Mouse (Mus musculus) E14TG2a.4 (cell line): ENCODE measurements around the gene Edar.

Source experiments
- CTCF ChIP-seq: conservative IDR thresholded peaks from 2 replicates; pipeline ENCODE4 v1.5.1; 2014; ENCODE audit warnings: low read length
- NANOG ChIP-seq: IDR thresholded peaks from 2 replicates; pipeline ENCODE4 v1.6.1; 2014; ENCODE audit warnings: borderline replicate concordance, low read length, mixed read lengths
- POU5F1 ChIP-seq: IDR thresholded peaks from 2 replicates; pipeline ENCODE4 v1.6.1; 2014; ENCODE audit warnings: low read length, borderline replicate concordance

DNA sequence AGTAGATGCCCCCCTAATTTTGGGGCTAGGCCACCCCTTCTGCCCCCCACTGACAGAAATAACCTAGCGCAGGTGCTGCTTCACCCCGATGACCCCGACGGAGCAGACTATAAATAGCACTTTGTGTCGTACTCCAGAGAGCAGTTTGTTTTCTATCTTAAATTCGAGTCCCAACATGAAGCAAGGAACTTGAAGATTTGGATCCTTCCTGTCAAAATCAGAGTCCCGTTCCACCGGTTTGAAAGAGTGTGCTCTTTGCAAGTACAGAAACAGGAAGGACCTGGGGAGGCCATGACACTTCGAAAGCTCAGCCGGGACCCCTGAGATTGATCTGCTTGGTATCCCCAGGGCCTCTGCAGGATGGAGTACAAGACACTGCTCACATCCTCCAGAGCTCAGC, 33.8 kb downstream of the Edar start:
- TF ChIP-seq CTCF (no peak), NANOG (no peak), POU5F1 (no peak)
